Mouse (Mus musculus): ENCODE measurements around the gene Lrrc74b. TPM values are rescaled to one million over a fixed set of nuclear protein-coding genes. Genes with fewer than 3 reads are reported as not detected.
"Not testable (repeated sequence)": the region's sequence is repeated elsewhere in the genome, so short reads cannot be mapped to it uniquely, and the experiment has no call there.

The Lrrc74b gene
- polyA plus RNA-seq, 1 experiment from 2014 or later: not detected

- Histone ChIP-seq H3K4me2 (no peak overlapping the region), H3K9ac (no peak overlapping the region), H3K27me3 (peaks cover 57% of the 10 kb centered on the region), H3K27ac (replicated peaks) (no peak overlapping the region), H3K9me3 (replicated peaks) (no peaks in the 10 kb centered on the region), H3K4me1 (replicated peaks) (peaks cover 18% of the 10 kb centered on the region), H3K36me3 (replicated peaks) (no peaks in the 10 kb centered on the region), H3K4me3 (replicated peaks) (no peak overlapping the region)
- WGBS (ENCODE audit: insufficient replicate concordance): 43% methylated on average over 2 of the region's 2 CpGs
- no peak for ATAC-seq (ENCODE audit: insufficient read depth)
These were observed 3.2 kb upstream of the Lrrc74b start for GRCm38 (mm10) chr16:17564221-17564620.

GRCm38 (mm10) chr16:17563580-17563979 lies 2.5 kb upstream of the Lrrc74b start:
- Histone ChIP-seq H3K27ac (replicated peaks) (no peak overlapping the region), H3K9ac (no peak overlapping the region), H3K4me1 (replicated peaks) (peaks cover 25% of the 10 kb centered on the region), H3K4me3 (replicated peaks) (no peak overlapping the region), H3K27me3 (peaks cover 60% of the 10 kb centered on the region), H3K9me3 (replicated peaks) (no peaks in the 10 kb centered on the region), H3K36me3 (replicated peaks) (no peaks in the 10 kb centered on the region), H3K4me2 (no peak overlapping the region)
- 24% methylated on average over 1 of the region's 1 CpGs for WGBS (ENCODE audit: insufficient replicate concordance)
- no peak for ATAC-seq (ENCODE audit: insufficient read depth)

DNA sequence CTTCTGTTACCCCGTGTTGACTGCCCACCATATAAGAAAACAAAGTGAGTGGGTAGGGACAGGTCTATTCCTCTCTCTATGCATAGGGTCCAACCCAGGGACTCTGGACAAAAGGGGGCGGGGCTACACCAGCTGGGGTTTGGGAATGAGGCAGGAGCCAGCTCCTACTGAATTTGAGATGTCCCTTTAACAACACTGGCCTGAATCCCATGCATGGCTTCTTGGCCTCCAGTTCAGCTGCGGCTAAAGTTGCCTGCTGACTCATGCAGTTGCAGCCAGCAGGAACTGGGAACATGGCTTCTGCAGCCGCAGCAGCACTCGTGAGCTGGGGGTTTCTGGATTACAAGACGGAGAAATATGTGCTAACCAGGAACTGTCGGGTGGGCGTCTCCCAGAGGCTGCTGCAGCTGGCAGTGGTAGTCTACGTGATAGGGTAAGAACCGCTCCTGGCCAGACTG lies 733 bp upstream of the Lrrc74b start, which contains the start of gene P2rx6:
TSS of gene P2rx6 (plus strand) at position 135 of the 458 bp plus-strand sequence.
- H3K27ac ChIP-seq (replicated peaks): no peak within 1 kb of the TSS
- WGBS (ENCODE audit: insufficient replicate concordance): 5% methylated on average over 10 of the region's 10 CpGs
- peaks cover 51% of the 10 kb centered on the region for H3K27me3 ChIP-seq
- no peaks in the 10 kb centered on the region for H3K9me3 ChIP-seq (replicated peaks)
- ATAC-seq (ENCODE audit: insufficient read depth): no peak
- H3K36me3 ChIP-seq (replicated peaks): no peaks in the 10 kb centered on the region
- peak within 1 kb of the TSS; percentile 46 for H3K4me2 ChIP-seq
- H3K4me1 ChIP-seq (replicated peaks): peaks cover 31% of the 10 kb centered on the region
- H3K9ac ChIP-seq: no peak within 1 kb of the TSS
- peak within 1 kb of the TSS; percentile 10 for H3K4me3 ChIP-seq (replicated peaks)

- Histone ChIP-seq H3K4me2 (peak overlapping the region; percentile 45; the same call in 1 of the 2 replicates), H3K4me3 (replicated peaks) (no peak overlapping the region), H3K27me3 (peaks cover 42% of the 10 kb centered on the region), H3K4me1 (replicated peaks) (peaks cover 47% of the 10 kb centered on the region), H3K36me3 (replicated peaks) (no peaks in the 10 kb centered on the region), H3K9ac (no peak overlapping the region), H3K9me3 (replicated peaks) (no peaks in the 10 kb centered on the region), H3K27ac (replicated peaks) (no peak overlapping the region)
- WGBS (ENCODE audit: insufficient replicate concordance): 63% methylated on average over 9 of the region's 9 CpGs
- ATAC-seq (ENCODE audit: insufficient read depth): no peak
These were observed 1.5 kb downstream of the Lrrc74b start for GRCm38 (mm10) chr16:17559396-17560027.

DNA sequence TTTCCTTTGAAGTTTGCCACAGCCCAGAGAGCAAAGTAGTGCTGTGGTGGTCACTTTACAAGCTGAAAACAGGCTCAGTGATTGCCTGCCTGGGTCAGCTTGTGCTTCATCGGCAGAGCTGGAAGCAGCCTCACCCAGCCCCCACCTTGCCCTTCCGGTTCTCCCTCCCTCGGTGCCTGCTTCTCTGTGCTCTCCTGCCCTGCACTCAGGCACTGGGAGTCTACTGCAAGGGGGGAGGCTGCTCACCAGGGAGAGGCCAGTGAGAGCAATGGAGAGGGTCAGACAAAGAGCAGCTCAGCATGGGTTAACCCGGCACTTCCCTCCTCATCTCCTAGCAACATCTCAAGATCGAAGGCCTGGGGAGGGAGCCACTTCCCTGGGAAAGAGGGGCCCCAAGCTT lies 2.2 kb downstream of the Lrrc74b start:
- WGBS (ENCODE audit: insufficient replicate concordance): under 1% methylated on average over 5 of the region's 5 CpGs
- H3K4me1 ChIP-seq (replicated peaks): peaks cover 54% of the 10 kb centered on the region

GRCm38 (mm10) chr16:17557947-17558480 lies 3.0 kb downstream of the Lrrc74b start:
- no peaks in the 10 kb centered on the region for H3K36me3 ChIP-seq (replicated peaks)
- H3K4me3 ChIP-seq (replicated peaks): no peak overlapping the region
- peaks cover 36% of the 10 kb centered on the region for H3K27me3 ChIP-seq
- no peak overlapping the region for H3K27ac ChIP-seq (replicated peaks)
- 4% methylated on average over 5 of the region's 5 CpGs for WGBS (ENCODE audit: insufficient replicate concordance)
- H3K9ac ChIP-seq: no peak overlapping the region
- H3K4me2 ChIP-seq: peak overlapping the region; percentile 45; the same call in 1 of the 2 replicates
- H3K9me3 ChIP-seq (replicated peaks): no peaks in the 10 kb centered on the region
- ATAC-seq (ENCODE audit: insufficient read depth): no peak
- H3K4me1 ChIP-seq (replicated peaks): peaks cover 59% of the 10 kb centered on the region

More for the DNA sequence above, 2.2 kb downstream of the Lrrc74b start:
- H3K36me3 ChIP-seq (replicated peaks): no peaks in the 10 kb centered on the region
- no peaks in the 10 kb centered on the region for H3K9me3 ChIP-seq (replicated peaks)
- no peak overlapping the region for H3K27ac ChIP-seq (replicated peaks)
- H3K4me3 ChIP-seq (replicated peaks): no peak overlapping the region; the same call in 1 of the 2 replicates
- no peak overlapping the region for H3K9ac ChIP-seq
- peak overlapping the region; percentile 45 for H3K4me2 ChIP-seq
- H3K27me3 ChIP-seq: peaks cover 37% of the 10 kb centered on the region
- no peak for ATAC-seq (ENCODE audit: insufficient read depth)

DNA sequence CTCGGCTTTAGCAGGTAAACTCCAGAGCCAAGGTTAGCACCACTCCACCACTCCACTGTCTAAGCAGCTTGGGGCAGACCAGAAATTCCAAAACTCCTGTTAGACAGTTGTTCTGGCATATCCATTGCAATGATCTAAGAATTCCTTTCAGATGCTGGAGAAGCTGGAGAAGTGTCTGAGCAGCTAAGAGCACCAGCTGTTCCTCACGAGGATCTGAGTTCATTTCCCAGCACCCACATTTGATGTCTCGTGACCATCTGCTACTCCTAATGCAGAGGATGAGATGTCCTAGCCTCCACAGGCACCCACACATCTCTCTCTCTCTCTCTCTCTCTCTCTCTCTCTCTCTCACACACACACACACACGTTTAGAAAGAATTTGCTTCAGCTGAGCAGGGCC lies 4.1 kb downstream of the Lrrc74b start:
- peaks cover 61% of the 10 kb centered on the region for H3K4me1 ChIP-seq (replicated peaks)
- no peaks in the 10 kb centered on the region for H3K36me3 ChIP-seq (replicated peaks)
- no peak overlapping the region for H3K9ac ChIP-seq
- 45% methylated on average over 4 of the region's 4 CpGs for WGBS (ENCODE audit: insufficient replicate concordance)
- no peak for ATAC-seq (ENCODE audit: insufficient read depth)
- H3K4me2 ChIP-seq: no peak overlapping the region
- no peak overlapping the region for H3K27ac ChIP-seq (replicated peaks)
- no peaks in the 10 kb centered on the region for H3K9me3 ChIP-seq (replicated peaks)
- H3K27me3 ChIP-seq: peaks cover 25% of the 10 kb centered on the region
- no peak overlapping the region for H3K4me3 ChIP-seq (replicated peaks)

DNA sequence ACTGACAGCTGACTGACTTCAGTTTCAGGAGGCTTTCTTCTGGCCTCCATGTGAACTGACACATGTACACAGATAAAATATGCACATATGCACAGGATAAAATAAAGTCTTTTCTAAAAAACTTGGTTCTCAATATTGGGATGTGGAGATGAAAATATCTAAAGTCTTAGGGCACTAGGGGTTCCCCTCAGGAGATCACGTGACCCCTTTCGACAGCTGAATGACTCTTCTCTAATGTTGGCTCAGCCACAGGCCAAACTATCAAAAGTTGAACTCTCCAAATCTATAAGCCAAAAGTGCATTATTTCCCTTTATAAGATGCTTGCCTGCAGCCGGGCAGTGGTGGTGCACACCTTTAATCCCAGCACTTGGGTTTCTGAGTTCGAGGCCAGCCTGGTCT lies 4.9 kb downstream of the Lrrc74b start:
- Histone ChIP-seq H3K4me2 (no peak overlapping the region), H3K9ac (no peak overlapping the region), H3K27ac (replicated peaks) (no peak overlapping the region), H3K9me3 (replicated peaks) (no peaks in the 10 kb centered on the region), H3K27me3 (peaks cover 18% of the 10 kb centered on the region), H3K4me1 (replicated peaks) (peaks cover 54% of the 10 kb centered on the region), H3K4me3 (replicated peaks) (no peak overlapping the region), H3K36me3 (replicated peaks) (no peaks in the 10 kb centered on the region)
- WGBS (ENCODE audit: insufficient replicate concordance): 78% methylated on average over 4 of the region's 4 CpGs
- ATAC-seq (ENCODE audit: insufficient read depth): no peak

DNA sequence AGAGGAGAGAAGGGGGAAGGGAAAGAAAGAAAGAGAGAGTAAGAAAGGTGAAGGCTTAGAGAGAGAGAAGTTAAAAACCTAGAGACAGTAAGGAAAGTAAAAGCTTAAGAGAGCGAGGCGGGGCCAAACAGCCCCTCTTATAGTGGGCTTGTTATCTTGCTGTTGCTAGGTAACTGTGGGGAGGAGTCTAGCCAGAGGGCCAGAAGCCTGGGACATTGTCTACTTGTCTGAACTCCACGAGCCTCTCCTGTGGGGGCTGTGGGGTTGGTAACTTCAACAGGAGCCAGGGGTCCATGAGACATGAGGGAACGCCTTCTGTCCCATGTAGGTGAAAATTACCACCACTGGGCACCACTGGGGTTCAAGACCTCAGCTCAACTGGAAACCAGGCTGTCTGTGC lies 6.3 kb downstream of the Lrrc74b start:
- peak overlapping the region; percentile 75 for H3K27ac ChIP-seq (replicated peaks)
- H3K4me2 ChIP-seq: peak overlapping the region; percentile 81
- not testable (repeated sequence) for H3K36me3 ChIP-seq (replicated peaks); H3K9me3 ChIP-seq (replicated peaks); H3K27me3 ChIP-seq
- peaks cover 47% of the 10 kb centered on the region for H3K4me1 ChIP-seq (replicated peaks)
- ATAC-seq (ENCODE audit: insufficient read depth): peak; percentile 51
- peak overlapping the region; percentile 47 for H3K4me3 ChIP-seq (replicated peaks)
- 12% methylated on average over 4 of the region's 4 CpGs for WGBS (ENCODE audit: insufficient replicate concordance)
- peak overlapping the region; percentile 39 for H3K9ac ChIP-seq

DNA sequence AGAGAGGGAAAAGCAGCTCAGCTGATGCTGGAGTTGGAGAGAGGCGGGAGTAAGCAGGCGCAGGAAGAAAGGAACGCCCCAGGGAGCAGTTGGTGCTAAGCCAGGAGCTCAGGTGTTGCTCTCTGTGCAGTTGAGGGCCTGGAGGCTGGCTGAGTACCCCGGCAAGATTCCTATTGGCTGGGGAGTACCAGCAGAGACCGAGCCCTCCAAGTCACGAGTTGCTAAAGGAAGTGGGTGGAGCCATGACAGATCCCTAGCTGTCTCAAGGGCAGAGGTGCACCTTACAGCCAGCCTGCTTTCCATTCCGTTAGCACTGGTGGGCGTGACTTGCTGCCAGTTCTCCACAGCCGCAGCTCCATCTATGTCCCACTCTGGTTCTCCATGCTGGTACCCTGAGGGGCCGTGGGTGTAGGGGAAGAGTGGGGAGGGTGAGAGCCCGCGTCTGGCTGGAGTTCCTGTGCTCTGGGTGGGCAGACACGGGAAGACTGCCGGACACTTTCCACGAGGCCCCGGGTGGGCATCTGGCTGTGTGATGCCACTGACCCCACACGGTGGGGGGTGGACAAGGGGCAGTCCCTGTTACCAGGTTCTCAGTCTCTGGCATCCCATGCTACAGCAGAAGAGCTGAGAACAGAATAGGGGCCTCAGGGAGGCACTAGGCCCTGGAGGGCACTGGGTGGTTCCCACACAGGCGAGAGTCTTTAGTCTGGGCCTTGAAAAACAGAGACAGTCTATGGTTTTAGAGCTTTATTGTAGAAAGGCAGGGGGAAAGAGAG lies 6.9 kb downstream of the Lrrc74b start:
- peak overlapping the region; percentile 47 for H3K4me3 ChIP-seq (replicated peaks)
- no peaks in the 10 kb centered on the region for H3K36me3 ChIP-seq (replicated peaks)
- WGBS (ENCODE audit: insufficient replicate concordance): 9% methylated on average over 18 of the region's 18 CpGs
- peak overlapping the region; percentile 81 for H3K4me2 ChIP-seq
- H3K9me3 ChIP-seq (replicated peaks): no peaks in the 10 kb centered on the region
- H3K27me3 ChIP-seq: peaks cover 1% of the 10 kb centered on the region; the same call in 1 of the 2 replicates
- peaks cover 43% of the 10 kb centered on the region for H3K4me1 ChIP-seq (replicated peaks)
- peak overlapping the region; percentile 39 for H3K9ac ChIP-seq
- H3K27ac ChIP-seq (replicated peaks): peak overlapping the region; percentile 75
- peak; percentile 85 for ATAC-seq (ENCODE audit: insufficient read depth)

GRCm38 (mm10) chr16:17552837-17553236 lies 8.2 kb downstream of the Lrrc74b start:
- Histone ChIP-seq H3K27ac (replicated peaks) (no peak overlapping the region), H3K27me3 (no peaks in the 10 kb centered on the region), H3K4me2 (no peak overlapping the region), H3K4me3 (replicated peaks) (no peak overlapping the region), H3K9ac (no peak overlapping the region), H3K9me3 (replicated peaks) (no peaks in the 10 kb centered on the region), H3K36me3 (replicated peaks) (no peaks in the 10 kb centered on the region), H3K4me1 (replicated peaks) (peaks cover 32% of the 10 kb centered on the region)
- WGBS (ENCODE audit: insufficient replicate concordance): 48% methylated on average over 7 of the region's 7 CpGs
- no peak for ATAC-seq (ENCODE audit: insufficient read depth)

All from liver, embryonic 15.5 days (tissue).